Mouse (Mus musculus) forebrain, embryonic 10.5 days (tissue): ENCODE data around the gene Zfp780b. TPM values are rescaled to one million over a fixed set of nuclear protein-coding genes. Genes with fewer than 3 reads are reported as not detected.
"Not testable (repeated sequence)": the region's sequence is repeated elsewhere in the genome, so short reads cannot be mapped to it uniquely, and the experiment has no call there.

ENCODE experiments used
- DNase-seq: peaks from one replicate; pipeline ENCODE4 v3.0.0-alpha.2; 2017; ENCODE audit warnings: low spot score; ENCODE audit errors: extremely low spot score
- H3K27ac ChIP-seq: fragments of 300-500 bp; sonication (generic); 2 replicates; pipeline ENCODE4 v1.5.1; 2016; ENCODE audit warnings: mild to moderate bottlenecking
- H3K27me3 ChIP-seq: fragments of 300-500 bp; sonication (generic); 2 replicates; pipeline ENCODE4 v1.6.1; 2016; ENCODE audit warnings: mild to moderate bottlenecking; ENCODE audit not compliant: poor library complexity, severe bottlenecking
- H3K36me3 ChIP-seq: fragments of 300-500 bp; sonication (generic); replicated peaks from 2 replicates; pipeline ENCODE4 v1.6.1; 2016; ENCODE audit warnings: mild to moderate bottlenecking, moderate library complexity
- H3K4me1 ChIP-seq: fragments of 300-500 bp; sonication (generic); 2 replicates; pipeline ENCODE4 v1.6.1; 2016
- H3K4me3 ChIP-seq: fragments of 300-500 bp; sonication (generic); 2 replicates; pipeline ENCODE4 v1.5.1; 2016; ENCODE audit warnings: mild to moderate bottlenecking, moderate library complexity
- H3K9me3 ChIP-seq: fragments of 300-500 bp; sonication (generic); 2 replicates; pipeline ENCODE4 v1.6.1; 2016; ENCODE audit warnings: mild to moderate bottlenecking, moderate library complexity
- WGBS: fragments of 180-500 bp; shearing (Covaris S2); methylation state at CpG from one replicate; pipeline ENCODE4 v1.1.7; 2016; 5-methylcytosine and 5-hydroxymethylcytosine counted together
- polyA plus RNA-seq: library from polyadenylated mRNA; unstranded; fragments of >200 nt; fragmentation: Nextera tagmentation; extraction: Ambion mirVana; gene quantifications from 2 replicates; pipeline ENCODE4 v1.2.1, GENCODE M21; 2016

The Zfp780b gene
- polyA plus RNA-seq = 21.3 and 23.1 TPM in 2 replicates

DNA sequence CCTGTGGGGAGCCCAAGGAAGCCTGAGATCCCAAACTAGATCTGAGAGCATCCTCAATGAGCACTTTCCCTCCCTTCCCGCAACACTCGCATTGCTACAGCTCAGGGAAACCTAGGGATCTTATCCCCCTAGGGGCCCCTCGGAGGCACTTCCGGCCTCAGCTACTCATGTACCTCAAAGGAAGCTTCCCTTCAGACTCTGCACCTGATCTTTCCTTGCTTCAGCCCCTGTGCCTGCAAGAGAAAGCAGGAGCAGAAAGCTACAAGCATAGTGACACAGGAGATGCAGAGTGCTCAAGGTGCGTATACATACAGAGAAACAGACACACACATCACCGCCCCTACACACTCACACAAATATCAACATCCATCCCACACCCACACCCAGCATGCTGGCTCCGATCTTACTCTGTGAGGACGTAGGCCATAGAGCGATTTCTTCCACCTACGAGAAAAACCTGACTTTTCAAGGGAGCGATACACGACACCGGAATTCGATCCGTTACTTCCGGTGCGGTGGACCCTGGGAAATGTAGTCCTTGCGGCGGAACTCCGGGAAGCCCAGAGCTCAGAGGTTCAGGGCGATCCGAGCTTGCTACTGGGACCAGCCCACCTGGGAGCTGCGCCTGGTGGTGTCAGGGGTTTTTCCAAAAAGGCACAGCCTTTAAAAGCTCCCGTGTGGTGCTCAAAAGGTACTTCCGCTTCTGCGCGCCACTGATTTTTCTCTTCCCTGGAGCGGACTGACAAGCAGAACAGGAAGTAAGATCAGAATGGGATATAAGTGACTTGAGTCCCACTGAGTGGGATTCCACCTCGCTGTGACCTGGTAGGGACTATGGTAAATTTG, at the start of gene Zfp780b:
Gene Zfp780b (minus strand): TSS at position 489 of the 846 bp plus-strand sequence.
- peaks cover 30% of the 10 kb centered on the region for H3K9me3 ChIP-seq
- H3K4me3 ChIP-seq = peak within 1 kb of the TSS; percentile 70
- H3K27me3 ChIP-seq = no peaks in the 10 kb centered on the region
- peaks cover 15% of the 10 kb centered on the region for H3K4me1 ChIP-seq
- peak; percentile 76 for DNase-seq
- under 1% methylated on average over 29 of the region's 29 CpGs for WGBS
- peak within 1 kb of the TSS; percentile 86 for H3K27ac ChIP-seq
- H3K36me3 ChIP-seq = peaks cover 15% of the 10 kb centered on the region

GRCm38 (mm10) chr7:28014445-28014810, 35.5 kb upstream of the Zfp780b start:
- DNase-seq = no peak
- peaks cover 3% of the 10 kb centered on the region; the same call in 1 of the 2 replicates for H3K9me3 ChIP-seq
- 28% methylated on average over 7 of the region's 7 CpGs for WGBS
- peak overlapping the region; percentile 88 for H3K27ac ChIP-seq
- peaks cover 17% of the 10 kb centered on the region for H3K4me1 ChIP-seq
- H3K27me3 ChIP-seq = 0 out of 2 replicates have a peak, but pooled peaks cover 6% of the 10 kb centered on the region
- H3K4me3 ChIP-seq = peak overlapping the region; percentile 81
- peaks cover 25% of the 10 kb centered on the region for H3K36me3 ChIP-seq

GRCm38 (mm10) chr7:28013549-28014444, 34.8 kb upstream of the Zfp780b start, which contains the start of gene Zfp850:
Gene Zfp850 (minus strand): TSS chr7:28014115.
- peaks cover 32% of the 10 kb centered on the region for H3K36me3 ChIP-seq
- H3K4me3 ChIP-seq = peak within 1 kb of the TSS; percentile 81
- peaks cover under 1% of the 10 kb centered on the region; the same call in 1 of the 2 replicates for H3K9me3 ChIP-seq
- peak within 1 kb of the TSS; percentile 88 for H3K27ac ChIP-seq
- 0 out of 2 replicates have a peak, but pooled peaks cover 6% of the 10 kb centered on the region for H3K27me3 ChIP-seq
- peaks cover 17% of the 10 kb centered on the region for H3K4me1 ChIP-seq
- peak; percentile 80 for DNase-seq
- WGBS = 1% methylated on average over 47 of the region's 47 CpGs

GRCm38 (mm10) chr7:28010271-28010670, 31.3 kb upstream of the Zfp780b start:
- Histone ChIP-seq H3K27ac (no peak overlapping the region), H3K9me3 (no peaks in the 10 kb centered on the region), H3K27me3 (no peaks in the 10 kb centered on the region), H3K4me3 (no peak overlapping the region), H3K36me3 (peaks cover 65% of the 10 kb centered on the region), H3K4me1 (peaks cover 17% of the 10 kb centered on the region)
- no peak for DNase-seq
- 94% methylated on average over 3 of the region's 3 CpGs for WGBS

GRCm38 (mm10) chr7:27982197-27982596, 3.2 kb upstream of the Zfp780b start:
- DNase-seq = no peak
- H3K27me3 ChIP-seq = no peaks in the 10 kb centered on the region
- H3K9me3 ChIP-seq = peaks cover 63% of the 10 kb centered on the region
- H3K4me1 ChIP-seq = peaks cover 14% of the 10 kb centered on the region
- 79% methylated on average over 2 of the region's 2 CpGs for WGBS
- H3K36me3 ChIP-seq = peaks cover 23% of the 10 kb centered on the region
- H3K4me3 ChIP-seq = no peak overlapping the region
- H3K27ac ChIP-seq = no peak overlapping the region

DNA sequence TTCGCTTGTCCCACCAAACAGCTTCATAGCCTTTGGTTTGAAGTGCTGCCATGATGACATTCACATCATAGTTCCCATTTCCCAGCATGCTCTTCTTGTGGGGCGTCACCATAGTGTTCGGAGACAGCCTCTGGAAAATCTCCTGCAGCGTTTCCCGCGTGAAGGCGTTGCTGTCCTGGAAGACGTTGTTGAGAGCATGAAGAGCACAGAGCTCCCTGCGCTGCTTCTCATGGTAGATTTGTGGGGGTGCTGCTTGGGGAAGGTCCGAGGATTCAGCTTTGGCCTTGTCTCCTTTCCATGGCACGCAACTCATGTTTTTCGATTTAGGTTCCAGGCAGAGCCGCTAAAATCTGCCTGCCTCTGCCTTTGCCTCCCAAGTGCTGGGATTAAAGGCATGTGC, 29.5 kb downstream of the Zfp780b start:
- H3K27ac ChIP-seq, H3K27me3 ChIP-seq, H3K4me3 ChIP-seq, H3K4me1 ChIP-seq, DNase-seq, H3K9me3 ChIP-seq, H3K36me3 ChIP-seq: not testable (repeated sequence)
- 93% methylated on average over 13 of the region's 13 CpGs for WGBS

- H3K27ac ChIP-seq, H3K36me3 ChIP-seq, H3K27me3 ChIP-seq, H3K4me1 ChIP-seq, DNase-seq, H3K4me3 ChIP-seq, H3K9me3 ChIP-seq: not testable (repeated sequence)
- WGBS = 48% methylated on average over 6 of the region's 7 CpGs
These were observed 37.1 kb downstream of the Zfp780b start for GRCm38 (mm10) chr7:27941869-27942268.

DNA sequence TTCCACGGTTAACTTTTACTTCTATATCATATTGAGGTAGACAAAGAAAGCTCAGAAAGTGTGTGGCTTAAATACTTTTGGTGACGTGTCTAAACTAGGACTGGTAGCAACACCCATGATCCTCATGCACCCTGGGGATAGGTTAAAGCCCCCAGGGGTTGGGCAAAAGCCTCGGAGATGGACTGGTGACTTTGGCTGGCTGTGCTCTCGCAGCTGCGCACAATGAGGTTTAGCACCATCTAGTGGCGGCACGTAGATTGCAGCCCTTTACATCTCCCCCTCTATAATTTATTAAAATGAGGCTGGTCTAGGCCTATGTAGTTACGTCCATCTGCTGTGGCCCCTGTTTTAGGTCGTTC, 45.2 kb downstream of the Zfp780b start:
- Histone ChIP-seq H3K4me1 (peaks cover 10% of the 10 kb centered on the region), H3K4me3 (peak overlapping the region; percentile 34; the same call in 1 of the 2 replicates)
- H3K36me3 ChIP-seq, H3K27ac ChIP-seq, H3K9me3 ChIP-seq, DNase-seq, H3K27me3 ChIP-seq: not testable (repeated sequence)
- 50% methylated on average over 1 of the region's 9 CpGs for WGBS

GRCm38 (mm10) chr7:27933050-27933799, 45.7 kb downstream of the Zfp780b start:
- 34% methylated on average over 7 of the region's 7 CpGs for WGBS
- Histone ChIP-seq H3K27me3 (0 out of 2 replicates have a peak, but pooled peaks cover 5% of the 10 kb centered on the region), H3K27ac (peak overlapping the region; percentile 56; the same call in 1 of the 2 replicates), H3K36me3 (no peaks in the 10 kb centered on the region), H3K4me3 (peak overlapping the region; percentile 34; the same call in 1 of the 2 replicates), H3K4me1 (peaks cover 16% of the 10 kb centered on the region), H3K9me3 (no peaks in the 10 kb centered on the region)
- DNase-seq = no peak

DNA sequence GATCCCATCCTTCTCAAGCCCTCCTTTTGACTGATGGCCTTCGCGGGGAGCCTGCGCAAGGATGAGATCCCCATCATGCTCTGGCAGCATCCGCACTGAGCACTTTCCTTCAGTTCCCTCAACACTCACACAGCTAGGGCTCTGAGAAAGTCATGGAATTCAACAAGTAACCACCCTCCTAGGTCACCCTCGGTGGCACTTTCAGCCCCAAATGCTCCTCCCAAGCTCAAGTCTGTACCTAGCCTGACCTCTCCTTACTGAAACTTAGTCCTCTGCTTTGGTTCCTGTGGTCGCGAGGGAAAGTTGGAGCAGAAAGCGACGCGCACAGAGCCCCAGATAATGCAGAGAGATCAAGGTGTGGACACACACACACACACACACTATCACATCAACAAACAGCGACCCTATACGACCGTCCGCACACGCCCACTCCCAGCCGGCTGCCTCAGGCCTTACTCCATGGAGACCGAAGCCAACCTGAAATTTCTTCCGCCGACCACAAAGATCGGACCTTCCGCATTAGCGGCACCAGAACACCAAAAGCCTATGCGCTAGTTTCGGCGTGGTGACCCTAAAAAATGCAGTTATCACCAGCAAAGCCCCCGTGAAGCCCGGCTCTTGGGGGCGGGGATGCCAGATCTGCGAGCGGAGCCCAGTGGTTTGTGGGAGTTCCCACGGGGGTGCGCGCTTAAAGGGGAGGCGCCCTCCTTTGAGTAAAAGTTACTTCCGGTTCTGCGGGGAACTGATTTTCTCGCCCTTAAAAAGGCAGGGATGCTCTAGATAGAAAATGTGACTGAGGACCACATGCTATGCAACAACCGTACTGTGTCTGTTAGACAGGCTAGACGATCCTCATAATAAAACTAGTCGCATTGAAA, 49.9 kb downstream of the Zfp780b start, which contains the start of gene Zfp974:
Gene Zfp974 (minus strand): TSS at position 643 of the 878 bp plus-strand sequence.
- peaks cover 13% of the 10 kb centered on the region for H3K36me3 ChIP-seq
- peak within 1 kb of the TSS; percentile 88 for H3K27ac ChIP-seq
- H3K9me3 ChIP-seq = no peaks in the 10 kb centered on the region
- H3K4me1 ChIP-seq = peaks cover 17% of the 10 kb centered on the region
- H3K4me3 ChIP-seq = peak within 1 kb of the TSS; percentile 75
- H3K27me3 ChIP-seq = 0 out of 2 replicates have a peak, but pooled peaks cover 5% of the 10 kb centered on the region
- peak; percentile 61 for DNase-seq
- 5% methylated on average over 40 of the region's 40 CpGs for WGBS

GRCm38 (mm10) chr7:27927041-27927440, 51.9 kb downstream of the Zfp780b start:
- not testable (repeated sequence) for H3K27me3 ChIP-seq, H3K4me3 ChIP-seq, H3K9me3 ChIP-seq, DNase-seq, H3K4me1 ChIP-seq, H3K27ac ChIP-seq
- 58% methylated on average over 4 of the region's 4 CpGs for WGBS
- H3K36me3 ChIP-seq = peaks cover 20% of the 10 kb centered on the region
